Mouse (Mus musculus) limb, embryonic 13.5 days (tissue): Measurements from ENCODE around the gene Zc3h7b. TPM values are rescaled to one million over a fixed set of nuclear protein-coding genes. Genes with fewer than 3 reads are reported as not detected.

Experiments used
- ATAC-seq: fragments of 200-750 bp; cut with Nextera tagmentation; 2 replicates; pipeline ENCODE4 v1.8.0; 2017; ENCODE audit warnings: low read depth, moderate number of reproducible peaks, moderate TSS enrichment; ENCODE audit not compliant: low FRiP score
- H3K27ac ChIP-seq: fragments of 300-500 bp; sonication (generic); 2 replicates; pipeline ENCODE4 v1.5.1; 2015; ENCODE audit warnings: inconsistent platforms, mild to moderate bottlenecking, moderate library complexity
- H3K27me3 ChIP-seq: fragments of 300-500 bp; sonication (generic); 2 replicates; pipeline ENCODE4 v1.6.1; 2015; ENCODE audit warnings: mild to moderate bottlenecking, inconsistent platforms
- H3K36me3 ChIP-seq: fragments of 300-500 bp; sonication (generic); 2 replicates; pipeline ENCODE4 v1.6.1; 2015; ENCODE audit warnings: inconsistent platforms, mild to moderate bottlenecking, moderate library complexity
- H3K4me1 ChIP-seq: fragments of 300-500 bp; sonication (generic); 2 replicates; pipeline ENCODE4 v1.6.1; 2015; ENCODE audit warnings: inconsistent platforms
- H3K4me2 ChIP-seq: fragments of 300-500 bp; sonication (generic); replicated peaks from 2 replicates; pipeline ENCODE4 v1.6.1; 2015; ENCODE audit warnings: inconsistent platforms, mild to moderate bottlenecking, moderate library complexity
- H3K4me3 ChIP-seq: fragments of 300-500 bp; sonication (generic); 2 replicates; pipeline ENCODE4 v1.5.1; 2015; ENCODE audit warnings: moderate library complexity, mild to moderate bottlenecking, inconsistent platforms
- H3K9ac ChIP-seq: fragments of 300-500 bp; sonication (generic); 2 replicates; pipeline ENCODE4 v1.6.1; 2015; ENCODE audit warnings: mild to moderate bottlenecking, inconsistent platforms
- H3K9me3 ChIP-seq: fragments of 300-500 bp; sonication (generic); 2 replicates; pipeline ENCODE4 v1.6.1; 2016; ENCODE audit warnings: inconsistent platforms
- WGBS: fragments of 180-500 bp; shearing (Covaris S2); methylation state at CpG from one replicate; pipeline ENCODE4 v1.1.7; 2015; 5-methylcytosine and 5-hydroxymethylcytosine counted together
- polyA plus RNA-seq: library from polyadenylated mRNA; unstranded; fragments of >200 nt; fragmentation: Nextera tagmentation; extraction: Ambion mirVana; gene quantifications from 2 replicates; pipeline ENCODE4 v1.2.1, GENCODE M21; 2015

The Zc3h7b gene
- polyA plus RNA-seq, 1 experiment from 2014 or later, result 40.4 TPM

DNA sequence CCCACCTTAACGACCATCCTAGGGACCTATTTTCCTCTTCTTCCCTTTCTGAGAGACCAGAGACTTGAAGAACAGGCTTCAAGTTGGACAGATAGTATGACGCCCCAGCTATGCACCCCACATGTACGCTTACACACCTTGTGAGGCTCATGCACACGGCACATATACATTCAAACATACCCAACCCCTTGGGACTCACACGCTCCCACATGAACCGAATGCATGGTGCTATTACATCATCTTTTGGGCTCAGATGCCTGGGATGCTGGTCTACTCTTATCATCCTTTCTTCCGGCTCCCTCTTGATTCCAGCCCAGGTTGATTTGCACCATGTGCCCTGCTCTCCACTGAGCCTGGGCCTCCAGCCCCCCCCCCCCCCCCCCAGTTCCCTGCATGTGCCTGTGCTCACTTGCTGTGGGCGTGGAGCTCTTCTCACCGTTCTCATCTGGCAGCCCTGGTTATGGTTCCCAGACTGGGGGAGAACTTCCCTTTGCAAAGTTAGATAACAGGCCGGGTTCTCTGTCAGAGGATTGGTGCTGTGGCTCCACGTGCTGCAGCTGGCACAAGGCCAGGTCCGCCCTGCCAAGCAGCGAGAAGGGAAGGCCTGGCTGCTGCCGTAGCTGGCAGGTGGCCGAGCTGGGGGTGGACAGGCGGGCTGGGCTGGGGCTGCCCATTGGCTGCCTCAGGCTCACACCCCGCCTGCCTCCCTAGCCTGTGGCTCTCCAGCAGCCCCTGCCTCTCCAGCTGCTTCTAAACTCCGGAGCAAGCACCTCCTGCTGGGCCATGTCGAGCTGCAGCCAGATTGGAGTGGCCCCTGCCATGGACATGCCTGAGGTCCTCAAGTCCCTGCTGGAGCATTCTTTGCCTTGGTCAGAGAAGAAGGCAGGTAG lies 57.4 kb downstream of the Zc3h7b start, which contains the start of gene Tef:
Gene Tef (plus strand): TSS at position 421 of the 890 bp plus-strand sequence.
- Histone ChIP-seq H3K27ac (peak within 1 kb of the TSS; percentile 85), H3K4me3 (peak within 1 kb of the TSS; percentile 43), H3K4me2 (peak within 1 kb of the TSS; percentile 77), H3K36me3 (peaks cover 7% of the 10 kb centered on the region; the same call in 1 of the 2 replicates), H3K9ac (peak within 1 kb of the TSS; percentile 62), H3K4me1 (peaks cover 40% of the 10 kb centered on the region), H3K27me3 (no peaks in the 10 kb centered on the region), H3K9me3 (no peaks in the 10 kb centered on the region)
- 20% methylated on average over 19 of the region's 19 CpGs for WGBS
- peak; percentile 97 for ATAC-seq

- WGBS, result 4% methylated on average over 8 of the region's 8 CpGs
- Histone ChIP-seq H3K27ac (peak overlapping the region; percentile 85), H3K4me1 (peaks cover 40% of the 10 kb centered on the region), H3K4me3 (peak overlapping the region; percentile 43), H3K4me2 (peak overlapping the region; percentile 77), H3K9me3 (no peaks in the 10 kb centered on the region), H3K27me3 (no peaks in the 10 kb centered on the region), H3K9ac (peak overlapping the region; percentile 62), H3K36me3 (peaks cover 3% of the 10 kb centered on the region; the same call in 1 of the 2 replicates)
- ATAC-seq, result peak; percentile 17
These were observed 58.1 kb downstream of the Zc3h7b start for GRCm38 (mm10) chr15:81802941-81803351.

DNA sequence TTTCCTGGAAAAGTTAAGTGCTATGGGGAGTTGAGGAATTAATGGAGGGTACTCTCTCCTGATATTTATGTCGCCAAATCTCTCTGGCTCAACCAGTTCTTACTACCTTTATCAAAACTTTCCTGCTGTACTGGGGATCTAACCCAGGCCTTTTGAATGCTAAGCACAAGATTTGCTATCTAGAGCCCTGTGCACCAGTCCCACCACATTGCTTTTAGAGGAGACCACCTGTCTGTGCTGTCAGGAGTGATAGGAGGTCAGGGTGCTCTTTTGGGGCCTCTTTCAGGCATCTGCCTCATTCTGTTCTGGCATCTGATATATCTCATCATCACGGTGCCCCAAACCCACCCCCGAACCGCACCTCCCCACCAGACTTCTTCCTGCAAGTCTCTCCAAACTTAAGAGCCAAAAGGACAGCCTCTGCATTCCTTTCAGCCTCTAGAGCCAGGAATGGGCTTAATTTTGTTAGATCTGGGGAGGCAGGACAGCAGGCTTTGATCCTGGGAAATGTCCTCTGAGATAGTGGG lies 58.6 kb downstream of the Zc3h7b start:
- H3K4me3 ChIP-seq, result peak overlapping the region; percentile 43
- peaks cover 40% of the 10 kb centered on the region for H3K4me1 ChIP-seq

GRCm38 (mm10) chr15:81804172-81804571 lies 59.3 kb downstream of the Zc3h7b start:
- 0 out of 2 replicates have a peak overlapping the region, but pooled peaks have one; percentile 62 for H3K9ac ChIP-seq
- peak overlapping the region; percentile 77 for H3K4me2 ChIP-seq
- 45% methylated on average over 1 of the region's 1 CpGs for WGBS
- no peaks in the 10 kb centered on the region for H3K36me3 ChIP-seq
- no peak overlapping the region for H3K4me3 ChIP-seq
- no peaks in the 10 kb centered on the region for H3K9me3 ChIP-seq
- H3K27ac ChIP-seq, result 0 out of 2 replicates have a peak overlapping the region, but pooled peaks have one; percentile 39
- H3K4me1 ChIP-seq, result peaks cover 46% of the 10 kb centered on the region
- H3K27me3 ChIP-seq, result no peaks in the 10 kb centered on the region
- no peak for ATAC-seq

More for the DNA sequence above, 58.6 kb downstream of the Zc3h7b start:
- Histone ChIP-seq H3K4me2 (peak overlapping the region; percentile 77), H3K27me3 (no peaks in the 10 kb centered on the region), H3K27ac (peak overlapping the region; percentile 85), H3K9me3 (no peaks in the 10 kb centered on the region), H3K9ac (peak overlapping the region; percentile 62), H3K36me3 (no peaks in the 10 kb centered on the region)
- WGBS, result 60% methylated on average over 4 of the region's 4 CpGs
- no peak for ATAC-seq

DNA sequence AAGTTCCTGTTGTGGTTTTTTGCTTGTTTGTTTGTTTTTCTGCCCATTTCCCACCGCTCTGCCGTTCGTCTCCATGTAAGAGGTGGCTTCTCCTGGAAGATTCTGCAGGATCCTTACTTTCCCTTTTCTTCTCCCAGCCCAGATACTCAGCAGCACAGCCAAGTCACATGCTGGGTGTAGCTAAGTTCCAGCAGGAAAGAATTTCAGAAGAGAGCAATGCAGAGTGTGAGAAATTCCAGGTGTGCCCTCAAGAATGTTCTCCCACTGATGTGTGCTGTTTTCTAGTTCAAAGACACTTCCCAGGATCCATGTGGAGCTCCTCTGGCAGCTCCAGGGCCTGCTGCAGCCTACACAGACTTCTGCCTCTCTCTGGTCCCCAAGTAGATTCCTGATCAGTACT lies 60.0 kb downstream of the Zc3h7b start:
- Histone ChIP-seq H3K4me1 (peaks cover 53% of the 10 kb centered on the region), H3K9me3 (no peaks in the 10 kb centered on the region), H3K36me3 (no peaks in the 10 kb centered on the region), H3K4me2 (no peak overlapping the region), H3K4me3 (no peak overlapping the region), H3K9ac (no peak overlapping the region), H3K27ac (peak overlapping the region; percentile 48; the same call in 1 of the 2 replicates), H3K27me3 (no peaks in the 10 kb centered on the region)
- no peak for ATAC-seq
- 83% methylated on average over 3 of the region's 3 CpGs for WGBS

GRCm38 (mm10) chr15:81805624-81806023 lies 60.8 kb downstream of the Zc3h7b start:
- no peak for ATAC-seq
- H3K4me2 ChIP-seq, result no peak overlapping the region
- H3K9me3 ChIP-seq, result no peaks in the 10 kb centered on the region
- no peaks in the 10 kb centered on the region for H3K36me3 ChIP-seq
- H3K27ac ChIP-seq, result no peak overlapping the region
- no peak overlapping the region for H3K9ac ChIP-seq
- H3K4me3 ChIP-seq, result no peak overlapping the region
- H3K4me1 ChIP-seq, result peaks cover 57% of the 10 kb centered on the region
- WGBS, result 62% methylated on average over 6 of the region's 6 CpGs
- H3K27me3 ChIP-seq, result no peaks in the 10 kb centered on the region

- Histone ChIP-seq H3K4me1 (peaks cover 58% of the 10 kb centered on the region), H3K36me3 (no peaks in the 10 kb centered on the region), H3K27ac (no peak overlapping the region), H3K9me3 (no peaks in the 10 kb centered on the region), H3K9ac (no peak overlapping the region), H3K4me3 (no peak overlapping the region), H3K4me2 (no peak overlapping the region), H3K27me3 (no peaks in the 10 kb centered on the region)
- ATAC-seq, result no peak
- 78% methylated on average over 4 of the region's 4 CpGs for WGBS
These were observed 62.0 kb downstream of the Zc3h7b start for GRCm38 (mm10) chr15:81806621-81807404.

- Histone ChIP-seq H3K4me2 (no peak overlapping the region), H3K4me1 (peaks cover 54% of the 10 kb centered on the region), H3K27ac (no peak overlapping the region), H3K36me3 (no peaks in the 10 kb centered on the region), H3K9ac (no peak overlapping the region), H3K4me3 (no peak overlapping the region), H3K9me3 (no peaks in the 10 kb centered on the region), H3K27me3 (no peaks in the 10 kb centered on the region)
- 74% methylated on average over 2 of the region's 2 CpGs for WGBS
- ATAC-seq, result no peak
These were observed 63.9 kb downstream of the Zc3h7b start for GRCm38 (mm10) chr15:81808799-81809198.

DNA sequence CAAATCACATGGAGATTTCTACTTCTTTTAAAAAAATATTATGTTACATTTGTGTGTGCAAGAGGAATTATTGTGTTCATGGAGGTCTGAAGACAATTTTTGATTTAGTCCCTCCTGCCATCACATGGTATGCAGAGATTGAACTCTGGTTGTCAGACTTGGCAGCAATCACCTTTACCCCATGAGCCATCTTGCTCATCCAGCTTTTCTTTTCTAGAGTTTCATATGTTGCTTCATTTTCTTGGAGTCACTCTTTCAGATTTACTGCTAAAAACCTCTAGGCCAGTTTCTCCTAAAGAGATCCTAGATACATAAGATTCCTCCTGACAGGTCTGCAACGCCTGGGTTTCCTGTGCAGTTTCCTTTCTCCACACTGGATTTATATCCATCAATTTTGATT lies 64.7 kb downstream of the Zc3h7b start:
- Histone ChIP-seq H3K4me1 (peaks cover 46% of the 10 kb centered on the region), H3K27ac (peak overlapping the region; percentile 87), H3K4me3 (peak overlapping the region; percentile 79)

DNA sequence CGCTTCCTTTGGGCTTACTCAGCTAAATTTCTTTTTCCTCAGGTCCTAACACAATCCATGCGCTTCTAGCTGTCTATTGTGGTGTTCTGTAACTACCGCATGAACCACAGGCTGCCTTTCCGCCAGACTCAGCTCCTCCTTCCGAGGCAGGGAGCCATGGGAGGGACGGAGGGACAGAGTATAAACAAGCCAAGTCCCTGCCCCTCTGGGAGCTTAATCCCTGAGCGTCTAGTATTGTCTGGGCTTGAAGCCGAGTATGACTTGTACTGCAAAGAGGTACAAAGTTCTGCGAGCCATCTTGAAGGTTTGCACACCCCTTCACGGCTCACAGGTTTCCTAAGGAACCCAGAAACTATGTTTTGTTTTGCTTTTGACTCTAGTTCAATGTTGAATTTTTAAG lies 65.3 kb downstream of the Zc3h7b start:
- ATAC-seq, result no peak
- peaks cover 5% of the 10 kb centered on the region for H3K36me3 ChIP-seq
- peak overlapping the region; percentile 79 for H3K4me3 ChIP-seq
- peak overlapping the region; percentile 81 for H3K4me2 ChIP-seq
- H3K27me3 ChIP-seq, result no peaks in the 10 kb centered on the region
- peak overlapping the region; percentile 53 for H3K9ac ChIP-seq
- peak overlapping the region; percentile 87 for H3K27ac ChIP-seq
- 1% methylated on average over 10 of the region's 10 CpGs for WGBS
- no peaks in the 10 kb centered on the region for H3K9me3 ChIP-seq
- H3K4me1 ChIP-seq, result peaks cover 40% of the 10 kb centered on the region

More for the DNA sequence above, 64.7 kb downstream of the Zc3h7b start:
- H3K9me3 ChIP-seq, result no peaks in the 10 kb centered on the region
- H3K36me3 ChIP-seq, result no peaks in the 10 kb centered on the region
- ATAC-seq, result no peak
- H3K9ac ChIP-seq, result peak overlapping the region; percentile 53; the same call in 1 of the 2 replicates
- peak overlapping the region; percentile 81 for H3K4me2 ChIP-seq
- no peaks in the 10 kb centered on the region for H3K27me3 ChIP-seq
- 47% methylated on average over 1 of the region's 1 CpGs for WGBS

DNA sequence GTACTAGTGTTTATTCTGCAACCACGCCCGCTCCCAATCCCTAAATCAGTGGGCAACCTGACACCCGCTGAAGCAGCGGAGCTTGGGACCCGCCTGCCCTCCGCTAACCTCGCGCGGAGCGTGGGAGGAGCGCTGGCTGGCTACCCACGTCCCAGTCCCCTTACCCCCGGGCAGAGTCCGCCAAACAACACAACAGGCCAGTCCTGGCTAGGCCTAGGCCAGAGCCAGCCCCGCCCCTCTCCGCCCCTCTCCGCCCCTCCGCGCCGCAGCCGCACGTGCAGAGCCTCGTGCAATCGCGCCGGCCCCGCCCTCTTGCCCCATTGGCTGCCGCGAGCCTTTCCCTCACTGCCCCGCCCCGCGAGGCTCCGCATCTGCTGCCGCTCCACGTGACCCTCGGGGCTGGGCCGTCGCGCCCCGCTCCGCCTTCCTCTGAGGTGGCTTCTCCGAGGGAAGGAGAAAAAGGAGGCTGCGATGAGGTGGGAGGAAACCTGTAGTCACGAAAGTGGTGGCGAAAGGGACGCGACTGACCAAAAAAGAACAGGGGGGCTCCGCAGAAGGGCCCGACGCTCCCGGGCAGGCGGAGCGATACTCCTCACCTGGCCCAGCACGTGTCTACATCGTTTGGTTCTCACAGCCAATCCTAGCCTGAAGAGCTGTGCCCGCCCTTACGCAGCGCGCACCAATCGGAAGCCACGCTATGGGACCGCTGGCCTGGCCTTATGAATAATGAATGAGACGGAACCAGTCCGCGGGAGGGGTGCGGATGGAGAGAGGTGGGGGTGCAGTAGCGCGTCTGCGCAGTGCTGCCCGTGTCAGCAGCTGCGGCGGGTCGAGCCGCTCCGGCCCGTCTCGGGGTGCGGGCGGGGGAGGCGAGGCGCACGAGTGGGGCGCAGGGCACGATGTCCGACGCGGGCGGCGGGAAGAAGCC lies 66.1 kb downstream of the Zc3h7b start:
- H3K27me3 ChIP-seq, result no peaks in the 10 kb centered on the region
- H3K36me3 ChIP-seq, result peaks cover 13% of the 10 kb centered on the region
- H3K4me2 ChIP-seq, result peak overlapping the region; percentile 81
- peak overlapping the region; percentile 82 for H3K9ac ChIP-seq
- WGBS, result under 1% methylated on average over 83 of the region's 89 CpGs
- H3K27ac ChIP-seq, result peak overlapping the region; percentile 87
- H3K4me3 ChIP-seq, result peak overlapping the region; percentile 79
- peaks cover 32% of the 10 kb centered on the region for H3K4me1 ChIP-seq
- ATAC-seq, result peak; percentile 99
- no peaks in the 10 kb centered on the region for H3K9me3 ChIP-seq
